Mouse (Mus musculus) lung, adult 2 months (tissue): ENCODE results near the gene Drc7. TPM values are rescaled to one million over a fixed set of nuclear protein-coding genes. Genes with fewer than 3 reads are reported as not detected.

Source experiments
- DNase-seq: peaks from one replicate; pipeline ENCODE4 v3.0.0; 2022
- H3K4me1 ChIP-seq: fragments of 200-500 bp; 2 replicates; pipeline ENCODE4 v1.6.1; 2011; ENCODE audit warnings: low read length; ENCODE audit not compliant: control insufficient read depth, insufficient read depth
- H3K4me3 ChIP-seq: fragments of 200-500 bp; replicated peaks from 2 replicates; pipeline ENCODE3; 2011; ENCODE audit warnings: low read depth, mild to moderate bottlenecking, control low read depth, low read length; ENCODE audit errors: extremely low read depth
- CTCF ChIP-seq: fragments of 200-500 bp; IDR thresholded peaks from 2 replicates; pipeline ENCODE4 v1.5.1; 2011; ENCODE audit warnings: mild to moderate bottlenecking, low read length, control low read depth; ENCODE audit not compliant: insufficient read depth
- POLR2A ChIP-seq: fragments of 200-500 bp; IDR thresholded peaks from 2 replicates; pipeline ENCODE4 v1.6.1; 2011; ENCODE audit warnings: low read depth, mild to moderate bottlenecking, control low read depth, low read length, borderline replicate concordance; ENCODE audit errors: extremely low read depth
- WGBS: fragments of 180-500 bp; shearing (Covaris S2); methylation state at CpG from one replicate; pipeline ENCODE4 v1.1.7; 2018; 5-methylcytosine and 5-hydroxymethylcytosine counted together
- polyA plus RNA-seq: library from polyadenylated mRNA; depleted of rRNA; stranded (reverse); fragments of >200 nt; gene quantifications from 2 replicates; pipeline ENCODE4 v1.2.3, GENCODE M21; 2012

Gene Drc7
- polyA plus RNA-seq, 1 experiment = 18.5 TPM

DNA sequence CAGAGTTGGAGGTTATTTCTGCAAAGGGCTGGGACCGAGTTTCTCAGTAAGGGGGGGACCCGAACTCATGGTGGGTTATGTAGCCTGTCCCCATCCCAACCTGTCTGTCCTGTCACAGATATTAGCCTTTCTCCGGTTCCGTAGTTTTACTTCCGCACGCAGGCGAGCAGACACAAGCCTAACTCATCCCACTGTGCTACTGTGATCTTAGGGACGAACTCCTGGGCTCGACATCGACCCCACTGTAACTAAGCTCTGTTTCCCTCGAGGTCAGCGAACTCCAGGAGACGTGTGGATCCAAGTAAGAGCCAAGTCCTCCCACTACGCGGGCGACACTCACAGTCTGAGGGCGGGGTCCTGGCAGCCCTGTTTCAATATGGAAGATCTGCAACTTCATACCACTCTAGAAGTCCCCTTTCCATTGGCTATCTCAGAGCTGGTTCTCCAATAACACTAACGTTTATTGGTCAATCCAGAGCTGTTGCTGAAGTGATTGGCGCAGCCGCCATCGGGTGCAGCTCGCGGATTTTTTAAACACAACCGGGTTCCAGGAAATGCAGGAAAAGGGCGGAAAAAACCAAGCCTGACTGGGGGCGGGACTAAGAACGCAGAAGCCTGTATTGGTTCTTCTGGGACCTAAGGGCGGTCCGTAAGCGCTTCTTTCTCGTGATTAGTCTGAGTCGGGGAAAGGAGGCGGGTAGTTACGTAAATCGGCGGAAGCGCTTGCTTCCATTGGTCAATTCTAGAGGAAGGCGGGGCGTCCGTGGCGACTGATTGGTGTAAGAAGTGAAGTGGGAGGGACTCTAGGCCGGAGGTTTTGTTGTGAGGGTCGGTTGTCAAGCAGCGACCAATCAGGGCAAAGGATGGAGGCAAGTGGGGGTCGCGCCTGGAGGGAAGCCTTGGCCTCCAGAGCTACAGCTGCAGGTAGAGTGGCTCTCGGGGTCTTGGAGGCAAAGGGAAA lies 25.8 kb downstream of the Drc7 start, which contains the start of gene Katnb1:
Katnb1 (plus strand) TSS at position 806 of the 961 bp plus-strand sequence.
- under 1% methylated on average over 47 of the region's 47 CpGs for WGBS
- Histone ChIP-seq H3K4me3 (peak within 1 kb of the TSS; percentile 93), H3K4me1 (peaks cover 4% of the 10 kb centered on the region; the same call in 1 of the 2 replicates)
- DNase-seq = peak; percentile 95
- TF ChIP-seq POLR2A = peak; percentile 97; the same call in 1 of the 2 replicates
- no peak for TF ChIP-seq CTCF

DNA sequence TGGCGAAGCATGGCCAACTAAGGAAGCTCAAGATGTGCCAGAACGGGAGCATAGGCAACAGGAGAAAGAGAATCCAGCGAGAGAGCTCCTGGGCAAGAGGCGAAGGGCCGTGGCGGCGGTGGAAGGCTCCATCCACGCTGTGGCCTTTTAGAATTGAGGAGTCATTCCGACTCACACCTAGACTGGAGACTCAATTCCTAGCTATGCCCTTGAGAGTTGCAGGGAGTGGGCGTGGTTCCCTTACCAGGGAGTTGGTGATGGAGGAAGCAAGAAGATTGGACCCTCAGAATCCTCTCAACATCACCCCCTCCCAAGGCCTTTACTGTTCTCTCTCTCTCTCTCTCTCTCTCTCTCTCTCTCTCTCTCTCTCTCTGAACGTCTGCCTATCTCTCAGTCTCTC lies 26.7 kb downstream of the Drc7 start:
- WGBS = 5% methylated on average over 11 of the region's 11 CpGs
- Histone ChIP-seq H3K4me1 (peaks cover 4% of the 10 kb centered on the region; the same call in 1 of the 2 replicates), H3K4me3 (peak overlapping the region; percentile 89)
- TF ChIP-seq POLR2A (no peak), CTCF (no peak)
- DNase-seq = no peak

DNA sequence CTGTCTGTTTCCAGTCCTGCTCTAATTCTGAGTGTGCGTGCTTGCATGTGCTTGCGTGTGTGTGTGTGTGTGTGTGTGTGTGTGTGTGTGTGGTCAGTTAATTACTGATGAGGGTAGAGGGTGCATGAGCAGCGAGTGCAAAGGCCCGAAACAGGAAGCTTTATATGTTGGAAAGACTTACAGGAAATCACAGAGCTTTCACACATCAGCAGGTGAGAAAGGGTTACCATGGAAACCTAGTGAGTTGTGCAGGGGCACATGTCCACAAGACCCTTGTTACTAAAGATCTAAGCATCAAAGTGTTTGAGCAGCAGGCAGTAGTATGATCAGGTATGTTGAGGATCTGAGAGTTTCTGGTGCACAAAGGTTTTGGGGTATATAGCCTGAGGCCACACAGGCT lies 29.4 kb downstream of the Drc7 start:
- peaks cover 4% of the 10 kb centered on the region; the same call in 1 of the 2 replicates for H3K4me1 ChIP-seq
- no peak for DNase-seq
- no peak overlapping the region for H3K4me3 ChIP-seq
- TF ChIP-seq POLR2A = no peak
- no peak for TF ChIP-seq CTCF
- WGBS = 77% methylated on average over 4 of the region's 4 CpGs

DNA sequence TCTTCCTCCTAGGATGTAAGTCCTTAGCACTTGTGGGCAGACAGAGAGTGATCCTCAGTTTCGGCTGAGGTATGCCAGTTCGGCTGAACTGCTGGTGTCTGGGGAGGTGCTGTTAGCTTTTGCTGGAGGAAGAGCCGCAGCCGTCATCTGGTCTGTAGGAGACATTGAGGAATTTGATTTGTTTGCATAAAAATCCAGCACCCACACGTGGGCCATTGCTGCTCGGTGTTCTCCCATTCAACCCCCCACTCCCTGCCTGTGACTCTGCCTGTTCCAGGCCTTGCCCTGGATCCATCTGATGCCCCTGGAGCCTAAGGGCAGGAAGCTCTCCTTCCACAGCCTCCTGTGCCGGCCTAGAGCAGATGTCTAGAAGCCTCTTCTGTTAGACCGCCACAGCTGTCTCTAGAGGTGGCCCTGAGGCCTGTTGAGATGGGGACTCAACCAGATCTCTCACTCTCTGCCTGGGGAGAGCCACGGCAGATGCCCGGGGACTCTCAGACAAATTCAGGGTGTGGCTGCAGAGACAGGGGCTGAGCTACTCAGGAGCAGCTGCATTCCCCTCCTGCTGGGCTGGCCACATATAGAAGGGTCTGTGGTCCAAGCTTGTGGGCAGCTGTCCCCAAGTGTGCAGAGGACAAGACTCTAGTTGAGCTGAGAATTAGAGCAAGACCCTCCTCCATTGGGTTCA lies 30.0 kb downstream of the Drc7 start:
- no peak for DNase-seq
- TF ChIP-seq POLR2A (no peak), CTCF (no peak)
- WGBS = 80% methylated on average over 10 of the region's 10 CpGs
- H3K4me3 ChIP-seq = no peak overlapping the region
- H3K4me1 ChIP-seq = peaks cover 4% of the 10 kb centered on the region; the same call in 1 of the 2 replicates

DNA sequence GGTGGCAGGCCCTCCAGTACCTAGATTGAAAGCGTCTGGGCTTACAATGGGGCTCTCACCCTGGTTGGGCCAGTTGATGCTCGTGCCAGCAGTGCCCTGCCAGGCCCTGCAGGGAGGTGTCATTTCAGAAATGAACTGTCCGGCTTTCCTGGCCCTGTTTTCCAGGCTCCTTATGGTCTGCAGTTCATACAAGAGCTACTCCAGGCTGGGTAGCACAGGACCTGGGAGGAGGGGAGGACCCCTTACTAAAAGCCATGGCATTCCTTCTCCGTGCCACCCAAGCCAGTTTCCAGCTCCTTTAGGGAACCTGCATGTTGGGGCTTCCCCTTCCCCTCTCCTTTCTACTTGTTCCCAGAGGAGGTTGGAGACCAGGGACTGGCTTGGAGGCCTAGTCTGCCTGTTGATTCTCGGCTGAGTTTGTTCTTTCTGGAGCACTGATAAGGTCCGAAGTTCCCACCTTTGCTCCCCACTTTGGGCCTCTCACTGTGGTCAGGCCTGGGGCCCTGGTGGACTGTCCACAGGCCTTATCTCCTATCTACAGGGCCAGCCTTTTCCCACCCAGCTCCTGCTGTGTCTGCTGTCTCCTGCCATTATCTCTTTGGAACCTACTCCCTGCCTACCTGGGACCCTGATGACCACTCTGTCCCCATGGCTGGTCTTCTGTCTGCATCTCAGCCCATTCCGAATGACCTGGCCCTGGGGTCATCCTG lies 30.7 kb downstream of the Drc7 start:
- peaks cover 4% of the 10 kb centered on the region; the same call in 1 of the 2 replicates for H3K4me1 ChIP-seq
- H3K4me3 ChIP-seq = no peak overlapping the region
- 87% methylated on average over 7 of the region's 7 CpGs for WGBS
- TF ChIP-seq POLR2A (no peak), CTCF (no peak)
- DNase-seq = no peak

DNA sequence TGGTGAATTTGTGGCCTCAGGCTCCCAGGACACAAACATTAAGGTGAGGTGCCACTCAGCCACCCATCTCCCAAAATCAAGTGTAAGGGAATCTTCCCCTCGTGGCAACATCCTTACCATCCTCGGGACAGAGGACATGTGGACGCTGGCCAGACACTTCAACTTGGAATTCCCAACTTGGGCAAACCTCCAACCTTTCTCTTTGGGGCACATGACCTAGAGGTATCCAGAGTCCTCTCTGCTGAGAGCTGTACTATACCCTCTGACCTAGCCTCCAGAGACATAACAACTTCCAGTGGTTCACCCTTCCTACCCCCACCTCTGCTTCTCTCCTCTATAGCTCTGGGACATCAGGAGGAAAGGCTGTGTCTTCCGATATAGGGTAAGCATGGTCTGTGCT lies 38.7 kb downstream of the Drc7 start:
- DNase-seq = no peak
- H3K4me3 ChIP-seq = no peak overlapping the region
- no peaks in the 10 kb centered on the region for H3K4me1 ChIP-seq
- TF ChIP-seq POLR2A (no peak), CTCF (no peak)
- 58% methylated on average over 4 of the region's 4 CpGs for WGBS

DNA sequence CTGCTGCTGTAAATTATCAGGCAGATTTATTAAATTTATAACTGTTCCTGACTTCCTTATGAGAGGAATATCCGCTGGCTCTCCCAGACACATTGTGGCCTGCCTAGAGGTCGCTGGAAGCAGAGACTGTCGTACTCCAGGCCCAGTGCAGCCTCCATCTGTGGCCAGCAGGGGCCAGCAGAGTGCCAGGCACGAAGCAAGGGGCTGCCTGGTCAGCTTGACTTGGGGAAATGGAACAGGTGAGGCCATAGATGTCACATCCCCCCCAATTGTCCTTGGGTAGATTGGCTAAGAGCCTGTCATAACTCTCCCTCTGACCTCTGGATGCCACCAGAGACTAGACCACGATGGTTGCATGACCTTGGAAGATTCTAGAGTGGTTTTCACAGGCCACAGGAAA lies 44.1 kb downstream of the Drc7 start:
- DNase-seq = peak; percentile 71
- 15% methylated on average over 5 of the region's 5 CpGs for WGBS
- TF ChIP-seq POLR2A (no peak), CTCF (peak; percentile 88)
- H3K4me3 ChIP-seq = no peak overlapping the region
- H3K4me1 ChIP-seq = no peaks in the 10 kb centered on the region

DNA sequence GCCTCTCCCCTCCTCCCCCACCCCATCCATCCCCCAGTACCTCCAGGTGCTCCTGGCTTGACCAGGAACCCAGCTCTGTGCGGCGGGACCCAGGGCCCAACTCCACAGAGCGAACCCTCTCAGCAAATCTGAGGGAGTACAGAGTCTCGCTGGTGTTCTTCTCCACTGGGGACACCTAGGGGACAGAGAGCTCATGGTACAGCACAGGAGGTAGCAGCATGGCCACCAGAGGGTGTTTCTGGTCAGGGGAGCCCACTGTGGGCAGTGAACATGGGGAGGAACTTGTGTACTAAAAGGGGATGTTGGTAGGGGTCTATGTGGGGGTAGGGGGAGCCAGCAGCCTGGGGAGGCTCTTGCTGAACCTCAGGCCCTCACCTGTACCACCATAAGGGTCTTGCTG lies 47.1 kb downstream of the Drc7 start:
- no peak for TF ChIP-seq POLR2A
- TF ChIP-seq CTCF = 0 out of 2 replicates have a peak, but pooled peaks have one; percentile 1
- 78% methylated on average over 4 of the region's 4 CpGs for WGBS
- Histone ChIP-seq H3K4me3 (no peak overlapping the region), H3K4me1 (no peaks in the 10 kb centered on the region)
- no peak for DNase-seq

DNA sequence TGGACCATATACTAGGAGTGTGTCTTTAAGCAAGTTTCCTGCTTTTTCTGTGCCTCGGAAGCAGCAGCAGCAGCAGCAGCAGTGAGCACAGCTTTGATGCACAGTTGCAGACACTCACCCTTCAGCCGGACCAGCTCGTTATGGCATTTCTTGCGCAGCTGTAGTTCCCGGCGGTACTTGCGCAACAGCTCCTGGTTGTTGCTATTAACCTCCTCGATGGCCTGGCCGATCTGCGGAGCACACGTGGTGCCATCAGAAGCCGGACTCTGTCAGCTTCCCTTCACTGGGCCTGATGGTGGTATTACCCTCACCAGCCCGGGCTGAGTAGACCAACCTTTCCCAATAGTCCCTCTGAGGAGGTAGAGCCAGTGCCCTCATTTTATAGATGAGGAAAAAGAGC lies 52.4 kb downstream of the Drc7 start:
- TF ChIP-seq POLR2A (no peak), CTCF (no peak)

More for the DNA sequence above, 52.4 kb downstream of the Drc7 start:
- DNase-seq = no peak
- 80% methylated on average over 13 of the region's 13 CpGs for WGBS
- no peaks in the 10 kb centered on the region for H3K4me1 ChIP-seq
- H3K4me3 ChIP-seq = no peak overlapping the region
